Mouse (Mus musculus): ENCODE measurements at regions not wholly inside any gene's neighbourhood (a gene's known extent, or its start where the extent isn't known, plus 50 kb on each side); places are given as distances from the start of the nearest gene placed in this dataset.

DNA sequence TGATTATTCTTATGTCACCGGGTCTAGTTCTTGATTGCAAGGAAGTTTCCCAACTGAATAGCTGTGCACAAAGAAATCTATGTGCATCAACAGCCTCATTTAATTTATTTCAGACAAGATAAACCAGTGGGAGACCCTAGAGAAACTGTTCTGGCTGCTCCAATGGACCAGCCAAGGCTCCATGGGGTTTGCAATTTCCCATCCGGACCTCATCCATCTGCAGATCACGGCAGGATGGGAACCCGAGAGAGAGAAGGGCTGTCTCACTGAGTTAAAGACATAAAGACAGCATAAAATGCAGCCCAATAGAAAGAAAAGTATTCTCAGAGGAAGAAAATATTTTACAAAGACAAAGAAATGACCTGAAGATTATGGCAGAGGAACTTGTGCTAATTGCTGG lies 458.5 kb upstream of the Cdh10 start:
- H3K36me3 ChIP-seq, result no peaks in the 10 kb centered on the region
- no peak for ATAC-seq (ENCODE audit: low read depth)

DNA sequence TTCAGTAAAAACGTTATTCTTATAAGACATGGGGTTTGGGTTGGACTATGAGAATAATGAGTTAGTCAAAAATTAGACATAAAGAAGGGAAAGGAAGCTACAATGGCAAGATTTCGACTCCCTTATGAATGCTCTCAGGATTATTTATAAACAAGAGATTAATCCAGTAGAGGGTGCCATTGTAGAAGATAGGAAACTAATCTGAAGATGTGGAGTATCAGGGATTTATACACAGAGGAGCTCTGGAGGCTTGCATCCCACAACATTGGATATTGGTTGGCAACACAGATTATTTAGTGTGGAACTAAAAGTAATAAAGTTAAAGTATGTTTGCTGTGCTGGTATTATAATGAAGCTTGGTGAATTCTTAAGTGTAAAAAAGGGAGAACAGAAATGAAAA lies 419.0 kb upstream of the Cdh10 start:
- Histone ChIP-seq H3K4me3 (no peak overlapping the region), H3K27ac (replicated peaks) (no peak overlapping the region), H3K36me3 (no peaks in the 10 kb centered on the region), H3K9me3 (no peaks in the 10 kb centered on the region), H3K4me2 (no peak overlapping the region), H3K9ac (no peak overlapping the region), H3K27me3 (no peaks in the 10 kb centered on the region), H3K4me1 (replicated peaks) (no peaks in the 10 kb centered on the region)
- WGBS, result 73% methylated on average over 2 of the region's 2 CpGs
- no peak for ATAC-seq (ENCODE audit: low read depth)

More for the DNA sequence above, 458.5 kb upstream of the Cdh10 start:
- H3K9me3 ChIP-seq, result no peaks in the 10 kb centered on the region
- H3K27me3 ChIP-seq, result no peaks in the 10 kb centered on the region
- H3K4me2 ChIP-seq, result no peak overlapping the region
- H3K9ac ChIP-seq, result no peak overlapping the region
- no peak overlapping the region for H3K27ac ChIP-seq (replicated peaks)
- H3K4me1 ChIP-seq (replicated peaks), result no peaks in the 10 kb centered on the region
- no peak overlapping the region for H3K4me3 ChIP-seq
- WGBS, result 84% methylated on average over 4 of the region's 4 CpGs

DNA sequence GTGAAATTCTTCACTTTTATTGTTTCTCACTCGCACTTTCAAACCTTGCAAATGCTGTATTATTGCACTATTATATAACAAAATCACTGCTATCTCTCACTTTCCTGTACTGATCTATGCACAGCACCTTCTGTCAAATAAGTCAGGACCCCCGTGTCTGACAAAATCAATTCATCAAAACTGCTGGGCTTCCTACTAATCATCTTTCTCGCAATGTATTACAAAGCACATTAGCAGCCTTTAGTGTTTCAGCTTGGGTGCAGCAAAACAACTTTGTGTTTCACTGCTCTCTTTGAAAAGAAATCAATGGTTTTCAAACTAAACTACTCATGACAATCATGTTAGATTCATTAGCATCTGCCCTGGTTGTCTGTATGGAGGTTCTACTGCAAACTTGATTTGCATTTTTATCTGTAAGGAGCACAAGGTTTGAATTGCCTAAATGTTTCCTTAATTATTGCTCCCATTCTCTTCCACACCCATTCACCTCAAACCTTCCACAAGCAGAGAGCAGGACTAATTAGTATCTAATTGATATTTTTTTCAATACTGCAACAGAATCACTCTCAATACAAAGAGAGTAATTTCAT lies 418.4 kb upstream of the Cdh10 start:
- no peak for ATAC-seq (ENCODE audit: low read depth)
- no peak overlapping the region for H3K4me2 ChIP-seq
- no peaks in the 10 kb centered on the region for H3K4me1 ChIP-seq (replicated peaks)
- H3K27ac ChIP-seq (replicated peaks), result no peak overlapping the region
- H3K27me3 ChIP-seq, result no peaks in the 10 kb centered on the region
- H3K36me3 ChIP-seq, result no peaks in the 10 kb centered on the region
- no peak overlapping the region for H3K4me3 ChIP-seq
- WGBS, result 75% methylated on average over 3 of the region's 3 CpGs
- no peaks in the 10 kb centered on the region for H3K9me3 ChIP-seq
- no peak overlapping the region for H3K9ac ChIP-seq

DNA sequence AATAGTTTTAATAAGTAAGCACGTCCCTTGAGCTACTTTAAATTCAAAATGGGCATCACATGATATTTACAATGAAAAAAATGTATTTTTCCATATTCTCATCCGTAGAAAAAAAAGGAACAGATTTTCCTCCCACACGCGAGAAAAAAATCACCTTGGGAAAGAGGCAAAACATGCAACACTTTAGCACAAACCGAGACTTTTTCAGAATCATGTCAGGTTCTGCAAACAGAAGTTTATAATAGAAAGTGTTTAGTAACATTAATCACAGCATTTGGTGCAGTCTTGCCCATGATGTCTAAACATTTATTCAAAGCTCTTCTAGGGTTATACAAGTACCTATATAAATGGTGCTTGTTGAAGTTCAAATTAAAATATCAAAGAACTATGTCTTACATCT lies 386.0 kb upstream of the Cdh10 start:
- no peaks in the 10 kb centered on the region for H3K27me3 ChIP-seq
- no peak overlapping the region for H3K9ac ChIP-seq
- WGBS, result 93% methylated on average over 5 of the region's 5 CpGs
- H3K4me1 ChIP-seq (replicated peaks), result no peaks in the 10 kb centered on the region
- H3K27ac ChIP-seq (replicated peaks), result no peak overlapping the region
- H3K4me3 ChIP-seq, result no peak overlapping the region
- no peak for ATAC-seq (ENCODE audit: low read depth)
- no peaks in the 10 kb centered on the region for H3K36me3 ChIP-seq
- H3K9me3 ChIP-seq, result no peaks in the 10 kb centered on the region
- no peak overlapping the region for H3K4me2 ChIP-seq

DNA sequence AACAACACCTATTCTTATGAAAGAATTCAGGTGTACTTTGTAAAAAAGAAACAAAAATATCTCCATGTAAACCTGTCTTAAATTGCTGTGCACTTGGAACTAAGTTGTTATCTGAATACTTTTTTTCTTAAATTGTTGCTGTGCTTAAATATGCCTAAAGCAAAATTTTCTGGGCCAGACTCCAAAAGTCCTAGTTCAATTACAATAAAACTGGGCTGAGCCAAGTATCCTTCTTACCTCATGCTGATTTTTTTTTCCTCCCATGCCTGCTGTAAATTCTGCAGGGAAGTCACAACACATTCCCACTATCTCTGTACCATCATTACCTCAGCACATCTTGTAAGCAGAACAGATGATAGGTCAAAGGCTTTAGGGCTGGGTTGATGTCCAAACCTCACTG lies 364.9 kb upstream of the Cdh10 start:
- Histone ChIP-seq H3K4me1 (replicated peaks) (no peaks in the 10 kb centered on the region), H3K4me3 (no peak overlapping the region), H3K9me3 (peaks cover 5% of the 10 kb centered on the region; the same call in 1 of the 2 replicates), H3K27ac (replicated peaks) (no peak overlapping the region), H3K9ac (no peak overlapping the region), H3K36me3 (no peaks in the 10 kb centered on the region), H3K4me2 (no peak overlapping the region), H3K27me3 (no peaks in the 10 kb centered on the region)
- ATAC-seq (ENCODE audit: low read depth), result no peak

DNA sequence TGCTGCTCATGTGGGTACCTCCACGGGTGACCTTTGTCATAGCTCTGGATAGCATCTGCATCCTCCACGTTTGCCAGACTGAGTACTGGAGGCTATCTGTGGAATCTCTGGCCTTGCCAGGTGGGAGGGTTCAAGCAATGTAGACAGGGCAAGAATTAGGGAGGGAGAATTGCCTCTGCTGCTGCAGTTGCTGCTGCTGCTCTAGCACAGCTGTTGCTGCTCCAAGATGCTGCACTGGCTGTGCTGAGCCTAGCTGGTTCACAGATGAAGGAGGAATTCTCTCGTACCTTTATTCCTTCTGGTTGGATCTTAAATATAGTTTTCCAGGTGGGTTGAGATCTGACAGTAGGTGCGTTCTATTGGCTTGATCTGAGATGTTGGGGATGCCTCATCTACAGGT lies 336.4 kb upstream of the Cdh10 start:
- no peak overlapping the region for H3K4me3 ChIP-seq
- 75% methylated on average over 4 of the region's 4 CpGs for WGBS

DNA sequence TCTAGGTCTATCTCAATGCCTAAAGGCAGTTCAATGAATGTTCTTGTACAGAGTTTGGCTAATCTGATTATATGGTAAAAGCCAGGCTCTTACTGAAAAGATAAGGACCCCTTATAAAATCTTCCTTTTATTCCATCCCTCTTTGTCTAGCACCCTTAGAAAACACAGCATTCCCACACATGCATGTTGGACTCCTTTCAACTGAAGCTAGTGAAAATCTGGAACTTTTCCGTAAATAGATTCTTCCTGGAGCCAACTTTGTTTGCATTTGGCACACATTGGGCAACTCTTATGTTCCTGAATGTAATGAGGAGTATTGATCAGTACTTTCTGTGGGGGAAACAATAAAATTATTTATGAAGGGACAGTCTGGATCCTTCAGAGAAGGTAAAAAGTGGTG lies 307.1 kb upstream of the Cdh10 start:
- WGBS, result 83% methylated on average over 1 of the region's 1 CpGs
- H3K4me3 ChIP-seq, result no peak overlapping the region
- no peak overlapping the region for H3K4me2 ChIP-seq
- no peaks in the 10 kb centered on the region for H3K4me1 ChIP-seq (replicated peaks)
- no peak overlapping the region for H3K27ac ChIP-seq (replicated peaks)
- no peaks in the 10 kb centered on the region for H3K9me3 ChIP-seq
- H3K9ac ChIP-seq, result no peak overlapping the region
- no peaks in the 10 kb centered on the region for H3K36me3 ChIP-seq
- H3K27me3 ChIP-seq, result no peaks in the 10 kb centered on the region
- no peak for ATAC-seq (ENCODE audit: low read depth)

More for the DNA sequence above, 336.4 kb upstream of the Cdh10 start:
- Histone ChIP-seq H3K9me3 (no peaks in the 10 kb centered on the region), H3K27ac (replicated peaks) (no peak overlapping the region), H3K4me2 (no peak overlapping the region), H3K36me3 (no peaks in the 10 kb centered on the region), H3K9ac (no peak overlapping the region), H3K27me3 (no peaks in the 10 kb centered on the region), H3K4me1 (replicated peaks) (no peaks in the 10 kb centered on the region)
- ATAC-seq (ENCODE audit: low read depth), result no peak

DNA sequence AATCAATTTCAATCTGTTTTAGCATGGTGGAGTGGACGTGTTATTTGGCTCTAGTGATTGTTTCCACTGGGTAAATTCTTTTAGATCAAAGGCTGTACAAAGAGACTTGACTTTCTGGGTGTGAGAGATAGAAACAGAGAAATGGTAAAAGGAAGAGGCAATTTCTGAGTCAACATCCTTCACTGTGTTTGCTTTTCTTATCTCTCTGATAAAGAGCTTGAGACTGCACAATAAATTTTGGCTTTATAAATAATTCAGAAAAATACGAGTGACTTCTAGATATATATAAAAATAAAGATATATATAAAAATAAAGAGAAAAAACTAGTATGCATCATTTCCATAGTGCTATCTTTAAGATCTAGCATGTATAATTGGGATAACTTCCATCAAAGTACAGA lies 301.0 kb upstream of the Cdh10 start:
- ATAC-seq (ENCODE audit: low read depth), result no peak
- 71% methylated on average over 2 of the region's 2 CpGs for WGBS
- Histone ChIP-seq H3K9me3 (no peaks in the 10 kb centered on the region), H3K9ac (no peak overlapping the region), H3K4me2 (no peak overlapping the region), H3K4me1 (replicated peaks) (no peaks in the 10 kb centered on the region), H3K27me3 (no peaks in the 10 kb centered on the region), H3K36me3 (no peaks in the 10 kb centered on the region), H3K4me3 (no peak overlapping the region), H3K27ac (replicated peaks) (no peak overlapping the region)

DNA sequence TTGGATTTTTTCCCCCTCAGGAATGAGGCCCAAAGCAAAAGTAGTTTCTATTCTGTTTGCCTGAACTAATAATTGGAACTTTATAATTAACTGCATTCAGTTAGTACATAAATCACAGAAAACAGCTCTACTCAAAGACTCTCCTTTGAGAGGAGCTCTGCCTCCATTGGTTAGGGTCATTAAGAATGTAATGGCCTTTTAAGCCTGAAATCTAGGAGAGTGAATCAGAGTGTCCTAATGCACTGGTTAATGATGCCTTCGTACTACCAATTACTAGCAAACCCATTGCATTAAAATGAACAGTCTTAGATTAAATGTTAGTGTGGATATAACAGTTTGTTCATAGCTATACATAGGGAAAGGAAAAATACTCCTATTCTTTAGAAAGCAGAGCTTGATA lies 262.3 kb upstream of the Cdh10 start:
- Histone ChIP-seq H3K4me2 (no peak overlapping the region), H3K4me1 (replicated peaks) (no peaks in the 10 kb centered on the region), H3K27me3 (no peaks in the 10 kb centered on the region), H3K36me3 (no peaks in the 10 kb centered on the region), H3K27ac (replicated peaks) (no peak overlapping the region), H3K9me3 (no peaks in the 10 kb centered on the region), H3K9ac (no peak overlapping the region), H3K4me3 (no peak overlapping the region)
- peak; percentile 32; the same call in 1 of the 2 replicates for ATAC-seq (ENCODE audit: low read depth)
- 28% methylated on average over 1 of the region's 1 CpGs for WGBS
